Mouse (Mus musculus): ENCODE data around the gene Ankrd23. TPM values are rescaled to one million over a fixed set of nuclear protein-coding genes. Genes with fewer than 3 reads are reported as not detected.

Gene Ankrd23
- polyA plus RNA-seq, 1 experiment from 2014 or later, result 19.5 TPM

DNA sequence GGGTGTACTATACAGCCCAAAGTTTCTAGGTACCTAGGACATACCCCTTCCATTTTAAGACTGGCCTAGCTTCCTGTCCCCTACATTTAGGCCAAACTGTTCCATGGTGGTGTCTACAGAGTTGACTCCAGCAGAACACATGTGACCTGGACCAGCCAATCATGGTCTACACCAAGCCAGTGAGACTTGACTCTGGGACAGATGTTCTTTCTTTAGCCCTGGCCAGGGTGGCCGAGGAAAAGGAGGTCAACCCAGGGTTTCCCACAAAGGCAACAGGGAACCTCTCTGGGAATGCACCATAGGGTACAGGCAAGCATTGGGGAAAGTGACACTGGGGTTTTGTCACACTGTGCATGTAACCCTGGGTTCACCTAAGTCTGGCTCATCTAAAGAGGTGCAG, 36.0 kb upstream of the Ankrd23 start:
- WGBS, result 57% methylated on average over 1 of the region's 1 CpGs
- Histone ChIP-seq H3K36me3 (no peaks in the 10 kb centered on the region), H3K9ac (no peak overlapping the region), H3K4me2 (no peak overlapping the region), H3K4me3 (no peak overlapping the region), H3K9me3 (no peaks in the 10 kb centered on the region), H3K27ac (no peak overlapping the region), H3K27me3 (no peaks in the 10 kb centered on the region), H3K4me1 (peaks cover 68% of the 10 kb centered on the region)
- ATAC-seq (ENCODE audit: insufficient number of reproducible peaks, low FRiP score, low TSS enrichment, low read depth), result no peak

DNA sequence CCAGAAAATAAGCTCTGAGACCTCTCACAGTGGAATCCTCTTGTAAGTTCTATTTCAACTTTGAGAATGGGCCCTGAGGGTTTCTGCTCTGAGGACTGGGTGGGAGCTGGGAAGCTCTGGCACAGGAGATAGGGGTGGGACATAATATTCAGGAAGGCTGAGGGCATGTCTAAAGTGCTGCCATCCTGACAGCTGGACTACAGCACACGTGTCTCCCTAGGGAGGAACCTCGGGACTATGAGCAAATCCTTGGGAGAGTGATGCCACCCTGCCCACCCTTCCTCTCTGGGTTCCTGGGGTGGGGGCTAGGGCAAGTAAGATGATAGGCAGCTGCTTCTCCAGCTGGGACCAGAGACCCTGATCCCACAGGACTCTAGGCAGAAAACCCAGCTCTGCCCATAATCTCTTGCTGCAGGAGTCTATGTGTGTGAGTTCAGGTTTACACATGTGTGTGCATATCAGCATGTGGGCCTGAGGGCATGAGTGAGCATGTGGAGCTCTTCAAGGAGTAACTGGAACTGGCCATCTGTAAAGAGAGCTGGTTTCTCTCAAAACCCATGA, 35.5 kb upstream of the Ankrd23 start:
- Histone ChIP-seq H3K27ac (no peak overlapping the region), H3K9ac (no peak overlapping the region), H3K36me3 (no peaks in the 10 kb centered on the region), H3K4me1 (peaks cover 65% of the 10 kb centered on the region), H3K27me3 (no peaks in the 10 kb centered on the region), H3K4me3 (no peak overlapping the region), H3K9me3 (no peaks in the 10 kb centered on the region), H3K4me2 (no peak overlapping the region)
- no peak for ATAC-seq (ENCODE audit: insufficient number of reproducible peaks, low FRiP score, low TSS enrichment, low read depth)
- 63% methylated on average over 2 of the region's 2 CpGs for WGBS

DNA sequence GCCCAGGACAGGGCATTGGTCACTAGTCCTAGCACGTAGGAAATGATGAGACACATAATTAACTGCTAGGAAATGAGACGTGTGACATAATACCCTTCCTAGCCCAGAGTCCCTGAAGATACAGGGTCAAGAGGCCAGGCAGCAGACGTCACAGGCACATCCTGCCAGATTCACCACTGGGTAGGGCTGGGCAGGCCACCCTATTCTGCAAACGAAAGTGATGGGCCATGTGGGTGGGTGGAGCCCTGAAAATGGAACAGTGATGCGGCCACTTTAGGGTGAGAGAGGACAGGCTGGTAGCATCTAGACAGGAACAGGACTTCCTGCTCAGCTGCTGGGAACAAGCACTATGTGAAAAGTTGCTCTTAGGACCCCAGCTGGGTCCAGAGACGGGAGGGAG, 34.9 kb upstream of the Ankrd23 start:
- no peak overlapping the region for H3K27ac ChIP-seq
- 47% methylated on average over 6 of the region's 6 CpGs for WGBS
- H3K27me3 ChIP-seq, result no peaks in the 10 kb centered on the region
- H3K4me1 ChIP-seq, result peaks cover 61% of the 10 kb centered on the region
- no peak overlapping the region for H3K9ac ChIP-seq
- no peak overlapping the region for H3K4me3 ChIP-seq
- ATAC-seq (ENCODE audit: insufficient number of reproducible peaks, low FRiP score, low TSS enrichment, low read depth), result no peak
- H3K36me3 ChIP-seq, result no peaks in the 10 kb centered on the region
- no peaks in the 10 kb centered on the region for H3K9me3 ChIP-seq
- no peak overlapping the region for H3K4me2 ChIP-seq

DNA sequence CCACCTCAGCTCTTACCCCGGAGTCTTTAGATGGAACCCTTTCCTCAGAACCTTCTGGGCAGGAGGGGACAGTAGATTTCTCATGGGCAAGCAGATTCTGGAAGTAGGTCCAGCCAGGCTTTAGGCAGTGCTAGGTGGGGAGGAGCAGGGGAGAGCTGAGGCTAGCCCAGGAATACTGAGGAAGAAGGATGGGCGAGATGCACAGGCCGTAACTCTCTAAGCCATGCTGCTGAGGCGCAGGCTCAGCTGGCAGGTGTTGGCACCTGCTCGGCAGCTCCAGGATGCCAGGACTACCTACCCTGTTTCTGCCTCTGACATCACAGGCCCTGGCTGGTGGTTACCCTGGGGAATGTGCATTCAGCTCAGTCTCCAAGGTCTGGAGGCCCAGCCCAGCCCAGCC, 33.6 kb upstream of the Ankrd23 start:
- H3K9me3 ChIP-seq, result no peaks in the 10 kb centered on the region
- H3K9ac ChIP-seq, result no peak overlapping the region
- peaks cover 60% of the 10 kb centered on the region for H3K4me1 ChIP-seq
- WGBS, result 82% methylated on average over 5 of the region's 5 CpGs
- H3K27me3 ChIP-seq, result no peaks in the 10 kb centered on the region
- no peak overlapping the region for H3K4me3 ChIP-seq
- no peaks in the 10 kb centered on the region for H3K36me3 ChIP-seq
- no peak for ATAC-seq (ENCODE audit: insufficient number of reproducible peaks, low FRiP score, low TSS enrichment, low read depth)
- no peak overlapping the region for H3K4me2 ChIP-seq
- no peak overlapping the region for H3K27ac ChIP-seq

DNA sequence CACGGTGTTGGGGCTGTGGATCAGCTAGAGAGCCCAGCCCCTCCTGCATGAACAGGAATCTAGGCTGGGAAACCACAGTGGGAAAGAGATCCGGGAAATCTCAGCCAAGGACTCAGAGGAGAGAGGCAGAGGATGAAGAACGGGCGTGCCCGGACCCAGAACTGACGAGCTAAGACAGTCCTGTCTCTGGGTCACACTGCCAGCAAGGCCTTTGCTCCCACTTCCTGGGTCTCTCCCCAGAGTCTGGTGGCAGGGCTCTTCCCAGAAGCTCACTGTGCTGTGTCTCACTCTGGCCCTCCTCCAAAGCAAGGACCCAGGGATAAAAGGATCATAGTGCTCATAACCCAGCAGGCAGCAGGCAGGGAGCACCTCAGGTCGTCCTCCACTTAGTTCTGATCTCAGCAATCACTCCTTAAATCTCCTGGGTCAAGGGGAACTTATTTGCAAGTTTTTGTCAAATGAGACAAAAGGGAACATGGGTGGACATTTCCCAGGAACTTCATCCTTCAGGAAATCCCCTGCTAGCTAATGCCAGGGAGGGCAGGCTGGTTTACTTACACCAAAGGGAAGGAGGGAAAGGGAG, 33.1 kb upstream of the Ankrd23 start:
- Histone ChIP-seq H3K36me3 (no peaks in the 10 kb centered on the region), H3K4me3 (no peak overlapping the region), H3K4me1 (peaks cover 57% of the 10 kb centered on the region), H3K9me3 (no peaks in the 10 kb centered on the region), H3K27ac (no peak overlapping the region; the same call in 1 of the 2 replicates), H3K27me3 (no peaks in the 10 kb centered on the region), H3K4me2 (no peak overlapping the region), H3K9ac (no peak overlapping the region)
- ATAC-seq (ENCODE audit: insufficient number of reproducible peaks, low FRiP score, low TSS enrichment, low read depth), result no peak
- 48% methylated on average over 7 of the region's 7 CpGs for WGBS

DNA sequence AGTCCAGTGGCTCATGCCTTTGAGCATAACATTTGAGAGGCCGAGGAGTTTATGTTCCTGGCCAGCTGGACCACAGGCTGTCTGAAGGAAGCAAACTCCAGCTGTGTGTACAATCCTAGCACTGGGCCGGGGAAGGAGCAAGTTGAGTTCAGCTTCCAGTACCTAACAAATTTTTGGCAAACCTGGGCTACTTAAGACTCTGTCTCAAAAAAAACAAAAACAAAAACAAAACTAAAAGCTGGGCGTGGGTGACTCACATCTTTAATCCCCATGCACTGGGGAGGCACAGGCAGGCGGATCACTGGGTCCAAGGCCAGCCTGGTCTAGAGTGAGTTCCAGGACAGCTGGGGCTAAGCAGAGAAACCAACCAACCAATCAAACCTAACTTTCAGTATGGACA, 32.1 kb upstream of the Ankrd23 start:
- no peaks in the 10 kb centered on the region for H3K9me3 ChIP-seq
- H3K4me3 ChIP-seq, result no peak overlapping the region
- H3K4me2 ChIP-seq, result no peak overlapping the region
- no peak for ATAC-seq (ENCODE audit: insufficient number of reproducible peaks, low FRiP score, low TSS enrichment, low read depth)
- H3K4me1 ChIP-seq, result peaks cover 51% of the 10 kb centered on the region
- H3K27ac ChIP-seq, result no peak overlapping the region
- 62% methylated on average over 4 of the region's 4 CpGs for WGBS
- H3K9ac ChIP-seq, result no peak overlapping the region
- no peaks in the 10 kb centered on the region for H3K36me3 ChIP-seq
- H3K27me3 ChIP-seq, result no peaks in the 10 kb centered on the region

DNA sequence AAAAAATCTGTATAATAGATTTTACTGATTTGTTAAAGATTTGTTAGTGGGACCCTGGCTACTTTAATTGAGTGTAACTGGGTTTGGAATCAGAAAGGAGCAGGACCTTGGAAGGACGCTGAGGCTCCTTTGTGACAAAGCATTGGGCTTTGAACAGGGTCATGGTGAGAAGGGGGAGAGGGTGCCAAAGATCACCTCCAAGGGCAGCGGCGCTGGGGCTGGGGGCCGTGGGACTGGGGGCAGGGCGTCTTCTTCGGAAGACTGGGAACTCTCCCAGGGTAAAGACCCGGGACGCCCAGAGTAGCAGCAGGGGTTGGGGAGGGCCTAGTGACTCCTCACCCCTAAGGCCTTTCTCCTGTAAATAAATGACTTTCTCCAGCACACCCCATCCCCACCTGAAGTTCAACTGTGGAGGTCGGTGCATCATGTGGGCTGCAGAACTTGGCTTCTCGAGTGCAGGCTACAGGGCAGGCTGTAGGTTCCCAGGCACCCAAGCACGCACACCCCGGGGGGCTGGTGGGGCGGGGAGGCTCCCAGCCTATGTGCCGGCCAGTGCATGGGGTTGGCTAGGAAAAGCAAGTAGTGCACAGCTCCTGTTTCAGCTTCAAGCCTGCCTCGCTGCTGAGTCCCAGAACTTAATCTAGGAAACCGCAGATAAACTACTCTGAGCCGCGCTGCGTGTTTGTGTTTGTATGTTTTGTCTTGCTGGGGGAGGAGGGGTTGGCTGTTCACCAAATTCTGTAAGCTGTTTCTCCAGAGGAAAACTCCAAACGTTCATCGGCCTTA, 31.3 kb upstream of the Ankrd23 start:
- H3K27me3 ChIP-seq, result no peaks in the 10 kb centered on the region
- H3K9me3 ChIP-seq, result no peaks in the 10 kb centered on the region
- peaks cover 49% of the 10 kb centered on the region for H3K4me1 ChIP-seq
- no peaks in the 10 kb centered on the region for H3K36me3 ChIP-seq
- WGBS, result 50% methylated on average over 21 of the region's 21 CpGs
- H3K9ac ChIP-seq, result no peak overlapping the region
- no peak overlapping the region for H3K4me3 ChIP-seq
- no peak overlapping the region for H3K27ac ChIP-seq
- no peak for ATAC-seq (ENCODE audit: insufficient number of reproducible peaks, low FRiP score, low TSS enrichment, low read depth)
- H3K4me2 ChIP-seq, result no peak overlapping the region

DNA sequence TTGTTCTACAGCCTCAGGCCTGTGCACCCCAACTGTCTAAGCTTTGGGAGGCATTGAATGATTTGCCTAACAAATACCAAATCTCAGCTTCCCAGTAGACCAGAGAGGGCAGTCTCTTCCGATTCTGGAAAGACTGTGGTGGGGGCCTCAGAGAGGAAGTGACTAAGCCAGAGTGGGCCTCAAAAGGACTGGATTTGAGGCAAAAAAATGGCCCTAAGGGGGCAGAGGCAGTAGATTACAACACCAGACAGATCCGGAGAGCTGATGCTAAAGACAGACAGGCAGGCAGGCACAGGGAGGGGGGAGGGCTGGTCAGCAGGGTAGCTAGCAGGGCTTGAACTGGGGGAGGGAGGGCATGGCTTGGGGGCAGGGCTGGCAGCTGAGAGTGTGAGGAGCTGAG, 29.7 kb upstream of the Ankrd23 start:
- no peak overlapping the region for H3K4me3 ChIP-seq
- H3K9me3 ChIP-seq, result no peaks in the 10 kb centered on the region
- H3K27me3 ChIP-seq, result no peaks in the 10 kb centered on the region
- 10% methylated on average over 2 of the region's 2 CpGs for WGBS
- no peak overlapping the region for H3K4me2 ChIP-seq
- ATAC-seq (ENCODE audit: insufficient number of reproducible peaks, low FRiP score, low TSS enrichment, low read depth), result no peak
- peaks cover 47% of the 10 kb centered on the region for H3K4me1 ChIP-seq
- no peak overlapping the region for H3K27ac ChIP-seq
- no peak overlapping the region for H3K9ac ChIP-seq
- H3K36me3 ChIP-seq, result no peaks in the 10 kb centered on the region

DNA sequence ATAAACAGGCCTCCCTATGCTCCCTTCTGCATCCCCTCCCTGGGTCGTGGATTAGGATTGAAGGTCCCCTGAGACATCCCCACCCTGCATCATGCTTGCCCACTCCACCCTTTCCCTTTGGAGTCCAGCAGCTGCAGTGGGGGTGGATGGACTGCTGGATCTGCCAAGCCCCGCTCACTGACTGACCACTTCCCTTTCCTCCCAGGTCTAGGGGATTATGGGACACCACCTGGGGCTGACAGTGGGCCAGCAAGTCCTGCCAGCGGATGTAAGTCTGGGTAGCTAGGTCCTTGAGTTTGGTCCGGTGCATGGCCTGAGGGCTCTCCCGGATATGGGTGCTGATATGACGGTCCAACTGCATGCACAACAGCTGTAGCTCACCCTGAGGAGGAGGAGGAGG, 27.4 kb upstream of the Ankrd23 start:
- ATAC-seq (ENCODE audit: insufficient number of reproducible peaks, low FRiP score, low TSS enrichment, low read depth), result no peak
- Histone ChIP-seq H3K4me3 (no peak overlapping the region), H3K4me2 (no peak overlapping the region), H3K27me3 (no peaks in the 10 kb centered on the region), H3K4me1 (peaks cover 45% of the 10 kb centered on the region), H3K36me3 (no peaks in the 10 kb centered on the region), H3K27ac (no peak overlapping the region), H3K9me3 (no peaks in the 10 kb centered on the region), H3K9ac (no peak overlapping the region)
- 68% methylated on average over 6 of the region's 6 CpGs for WGBS

DNA sequence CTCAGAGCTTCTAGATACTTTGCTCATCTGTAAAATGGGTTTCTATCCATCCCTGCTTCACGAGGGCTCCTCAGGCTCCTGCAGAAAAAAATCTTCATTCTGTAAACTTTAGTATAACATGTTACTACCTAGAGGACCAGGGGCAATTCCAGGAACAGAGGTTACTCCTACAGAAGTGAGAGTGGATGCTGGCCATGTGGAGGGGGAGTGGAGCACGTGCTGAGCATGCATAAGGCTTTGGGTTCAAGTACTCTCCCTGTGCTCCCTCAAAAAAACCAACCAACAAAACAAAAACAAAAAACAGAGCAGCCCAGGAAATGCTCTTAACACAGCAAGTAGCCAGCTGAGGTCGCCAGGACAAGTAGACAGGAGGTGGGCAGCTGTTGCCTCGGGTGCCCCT, 26.9 kb upstream of the Ankrd23 start:
- 58% methylated on average over 4 of the region's 4 CpGs for WGBS
- peaks cover 46% of the 10 kb centered on the region for H3K4me1 ChIP-seq

DNA sequence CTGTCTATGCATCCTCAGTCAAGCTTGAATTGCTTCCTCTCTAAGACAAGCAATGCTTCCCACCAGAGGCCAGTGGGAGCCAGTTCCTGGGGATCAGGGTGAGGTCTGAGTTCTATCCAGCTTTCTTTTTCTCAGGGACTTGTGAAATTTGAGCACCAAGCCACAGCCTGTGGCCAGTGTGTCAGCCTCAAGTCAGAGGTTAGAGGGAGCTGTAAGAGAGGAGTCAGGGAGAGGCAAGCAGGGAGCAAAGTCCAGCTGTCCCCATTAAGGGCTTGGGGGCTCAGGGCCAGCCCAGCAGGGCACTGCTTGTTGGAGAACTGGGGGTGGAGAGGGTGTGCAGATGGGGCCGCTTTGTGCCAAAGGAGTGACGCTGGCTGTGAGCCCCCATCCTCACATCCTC, 26.5 kb upstream of the Ankrd23 start:
- no peaks in the 10 kb centered on the region for H3K36me3 ChIP-seq
- H3K27me3 ChIP-seq, result no peaks in the 10 kb centered on the region
- no peaks in the 10 kb centered on the region for H3K9me3 ChIP-seq
- H3K4me3 ChIP-seq, result no peak overlapping the region
- 71% methylated on average over 2 of the region's 2 CpGs for WGBS
- no peak overlapping the region for H3K27ac ChIP-seq
- H3K4me2 ChIP-seq, result no peak overlapping the region
- peaks cover 45% of the 10 kb centered on the region for H3K4me1 ChIP-seq
- no peak for ATAC-seq (ENCODE audit: insufficient number of reproducible peaks, low FRiP score, low TSS enrichment, low read depth)
- no peak overlapping the region for H3K9ac ChIP-seq

More for the DNA sequence above, 26.9 kb upstream of the Ankrd23 start:
- Histone ChIP-seq H3K36me3 (no peaks in the 10 kb centered on the region), H3K4me2 (no peak overlapping the region), H3K27me3 (no peaks in the 10 kb centered on the region), H3K9ac (no peak overlapping the region), H3K27ac (no peak overlapping the region), H3K4me3 (no peak overlapping the region), H3K9me3 (no peaks in the 10 kb centered on the region)
- ATAC-seq (ENCODE audit: insufficient number of reproducible peaks, low FRiP score, low TSS enrichment, low read depth), result no peak

DNA sequence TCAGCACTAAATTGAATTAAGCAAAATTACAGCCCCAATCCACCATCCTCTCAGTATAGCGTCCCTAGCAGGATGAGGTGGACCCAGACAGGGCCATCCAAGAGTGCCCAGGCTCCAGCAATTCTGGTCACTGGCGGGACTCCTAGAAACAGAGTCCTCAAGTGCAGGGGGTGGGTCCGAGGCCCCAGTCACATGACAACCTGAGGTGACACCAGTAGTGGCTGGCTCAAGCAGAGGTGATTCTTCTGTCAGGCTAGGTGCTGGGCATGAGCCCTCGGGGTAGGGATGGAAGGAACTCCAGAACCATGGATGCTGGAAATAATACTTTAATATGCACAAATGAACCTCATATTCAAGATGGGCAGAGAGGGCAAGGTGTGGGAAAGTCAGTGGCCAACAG, 25.7 kb upstream of the Ankrd23 start:
- no peak for ATAC-seq (ENCODE audit: insufficient number of reproducible peaks, low FRiP score, low TSS enrichment, low read depth)
- Histone ChIP-seq H3K9me3 (no peaks in the 10 kb centered on the region), H3K27me3 (no peaks in the 10 kb centered on the region), H3K4me1 (peaks cover 41% of the 10 kb centered on the region), H3K9ac (no peak overlapping the region), H3K36me3 (no peaks in the 10 kb centered on the region), H3K4me3 (no peak overlapping the region), H3K27ac (no peak overlapping the region), H3K4me2 (no peak overlapping the region)
- WGBS, result 65% methylated on average over 4 of the region's 4 CpGs

Data from limb, embryonic 15.5 days (tissue).